Mouse (Mus musculus) midbrain, embryonic 13.5 days (tissue): ENCODE data around the gene Gm42791. TPM values are rescaled to one million over a fixed set of nuclear protein-coding genes. Genes with fewer than 3 reads are reported as not detected.

Source experiments
- ATAC-seq: fragments of 200-750 bp; cut with Nextera tagmentation; 2 replicates; pipeline ENCODE4 v1.8.0; 2017; ENCODE audit warnings: mild to moderate bottlenecking, moderate TSS enrichment, moderate library complexity
- H3K27ac ChIP-seq: fragments of 300-500 bp; sonication (generic); 2 replicates; pipeline ENCODE4 v1.5.1; 2015; ENCODE audit warnings: inconsistent platforms, mild to moderate bottlenecking, moderate library complexity
- H3K27me3 ChIP-seq: fragments of 300-500 bp; sonication (generic); 2 replicates; pipeline ENCODE4 v1.6.1; 2015; ENCODE audit warnings: mild to moderate bottlenecking, inconsistent platforms
- H3K36me3 ChIP-seq: fragments of 300-500 bp; sonication (generic); 2 replicates; pipeline ENCODE4 v1.6.1; 2015; ENCODE audit warnings: mild to moderate bottlenecking, inconsistent platforms
- H3K4me1 ChIP-seq: fragments of 300-500 bp; sonication (generic); replicated peaks from 2 replicates; pipeline ENCODE4 v1.6.1; 2015; ENCODE audit warnings: inconsistent platforms
- H3K4me2 ChIP-seq: fragments of 300-500 bp; sonication (generic); replicated peaks from 2 replicates; pipeline ENCODE4 v1.6.1; 2015; ENCODE audit warnings: moderate library complexity, mild to moderate bottlenecking, inconsistent platforms
- H3K4me3 ChIP-seq: fragments of 300-500 bp; sonication (generic); replicated peaks from 2 replicates; pipeline ENCODE4 v1.5.1; 2015; ENCODE audit warnings: mild to moderate bottlenecking, inconsistent platforms
- H3K9ac ChIP-seq: fragments of 300-500 bp; sonication (generic); replicated peaks from 2 replicates; pipeline ENCODE4 v1.6.1; 2015; ENCODE audit warnings: mild to moderate bottlenecking, inconsistent platforms
- H3K9me3 ChIP-seq: fragments of 300-500 bp; sonication (generic); 2 replicates; pipeline ENCODE4 v1.6.1; 2016; ENCODE audit warnings: mild to moderate bottlenecking, inconsistent platforms
- WGBS: fragments of 180-500 bp; shearing (Covaris S2); methylation state at CpG from one replicate; pipeline ENCODE4 v1.1.7; 2015; 5-methylcytosine and 5-hydroxymethylcytosine counted together
- polyA plus RNA-seq: library from polyadenylated mRNA; unstranded; fragments of >200 nt; fragmentation: Nextera tagmentation; extraction: Ambion mirVana; gene quantifications from 2 replicates; pipeline ENCODE4 v1.2.1, GENCODE M21; 2015

Gm42791 gene
- polyA plus RNA-seq, 1 experiment from 2014 or later: 2.0 TPM

- H3K4me2 ChIP-seq: no peak overlapping the region
- WGBS: 40% methylated on average over 9 of the region's 9 CpGs
- H3K9ac ChIP-seq: no peak overlapping the region
- H3K36me3 ChIP-seq: no peaks in the 10 kb centered on the region
- ATAC-seq: no peak
- H3K9me3 ChIP-seq: no peaks in the 10 kb centered on the region
- H3K4me3 ChIP-seq: no peak overlapping the region
- H3K4me1 ChIP-seq: peaks cover 15% of the 10 kb centered on the region
- H3K27me3 ChIP-seq: peaks cover 6% of the 10 kb centered on the region; the same call in 1 of the 2 replicates
- H3K27ac ChIP-seq: no peak overlapping the region
These were observed 36.6 kb downstream of the Gm42791 start for GRCm38 (mm10) chr5:148958355-148958754.

GRCm38 (mm10) chr5:148956898-148957535, 37.9 kb downstream of the Gm42791 start:
- no peak for ATAC-seq
- H3K36me3 ChIP-seq: no peaks in the 10 kb centered on the region
- H3K4me1 ChIP-seq: peaks cover 15% of the 10 kb centered on the region
- H3K4me3 ChIP-seq: no peak overlapping the region
- 62% methylated on average over 9 of the region's 9 CpGs for WGBS
- no peak overlapping the region for H3K9ac ChIP-seq
- no peaks in the 10 kb centered on the region for H3K9me3 ChIP-seq
- no peak overlapping the region for H3K27ac ChIP-seq
- peaks cover 6% of the 10 kb centered on the region; the same call in 1 of the 2 replicates for H3K27me3 ChIP-seq
- H3K4me2 ChIP-seq: no peak overlapping the region

DNA sequence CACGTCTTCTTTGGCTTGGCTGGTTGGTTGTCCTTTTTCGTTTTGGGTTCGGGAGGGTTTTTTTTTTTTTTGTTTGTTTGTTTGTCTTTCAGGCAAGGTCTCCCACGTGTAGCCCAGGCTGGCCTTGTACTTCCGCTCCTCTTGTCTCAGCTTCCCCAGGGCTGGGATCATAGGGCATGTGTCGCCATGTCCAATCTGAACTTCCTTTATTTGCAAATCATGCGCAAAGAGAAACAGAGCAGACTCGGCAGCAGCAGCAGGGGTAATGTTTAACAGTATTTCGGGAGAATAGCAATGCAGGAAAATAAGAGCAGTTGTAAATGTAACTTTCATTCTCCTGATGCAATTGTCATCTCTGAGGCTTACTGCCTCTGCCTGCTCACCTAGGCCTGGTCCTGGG, 38.9 kb downstream of the Gm42791 start:
- no peaks in the 10 kb centered on the region for H3K9me3 ChIP-seq

DNA sequence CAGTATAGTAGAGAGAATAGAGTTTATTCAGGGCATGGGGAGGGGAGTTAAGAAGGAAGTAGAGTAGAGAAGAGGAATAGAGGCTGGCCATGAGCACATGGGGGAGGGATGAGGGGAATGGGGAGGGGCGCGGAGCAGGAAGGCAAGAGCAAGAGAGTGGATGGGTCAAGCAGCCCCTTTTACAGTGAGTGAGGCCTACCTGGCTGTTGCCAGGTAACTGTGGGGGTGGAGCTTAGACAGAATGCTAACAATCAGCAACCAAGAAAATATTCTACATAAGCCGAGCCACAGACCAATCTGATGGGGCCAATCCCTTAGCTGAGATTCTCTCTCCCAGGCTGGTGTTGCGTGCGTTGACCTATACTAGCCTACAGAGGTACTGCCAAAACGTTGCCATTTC, 39.4 kb downstream of the Gm42791 start:
- H3K27me3 ChIP-seq: peaks cover 6% of the 10 kb centered on the region; the same call in 1 of the 2 replicates
- no peaks in the 10 kb centered on the region for H3K9me3 ChIP-seq
- H3K36me3 ChIP-seq: no peaks in the 10 kb centered on the region
- WGBS: 93% methylated on average over 6 of the region's 6 CpGs
- no peak overlapping the region for H3K4me2 ChIP-seq
- H3K4me3 ChIP-seq: no peak overlapping the region
- H3K27ac ChIP-seq: no peak overlapping the region
- no peak overlapping the region for H3K9ac ChIP-seq
- no peak for ATAC-seq
- peaks cover 15% of the 10 kb centered on the region for H3K4me1 ChIP-seq

More for the DNA sequence above, 38.9 kb downstream of the Gm42791 start:
- Histone ChIP-seq H3K27me3 (peaks cover 6% of the 10 kb centered on the region; the same call in 1 of the 2 replicates), H3K9ac (no peak overlapping the region), H3K4me3 (no peak overlapping the region), H3K27ac (no peak overlapping the region), H3K4me1 (peaks cover 15% of the 10 kb centered on the region), H3K4me2 (no peak overlapping the region), H3K36me3 (no peaks in the 10 kb centered on the region)
- no peak for ATAC-seq
- 87% methylated on average over 9 of the region's 9 CpGs for WGBS

- H3K4me2 ChIP-seq: no peak overlapping the region
- WGBS: 79% methylated on average over 22 of the region's 22 CpGs
- peaks cover 7% of the 10 kb centered on the region for H3K4me1 ChIP-seq
- H3K9me3 ChIP-seq: no peaks in the 10 kb centered on the region
- no peak overlapping the region for H3K9ac ChIP-seq
- H3K4me3 ChIP-seq: no peak overlapping the region
- H3K27me3 ChIP-seq: peaks cover 6% of the 10 kb centered on the region; the same call in 1 of the 2 replicates
- H3K27ac ChIP-seq: no peak overlapping the region
- ATAC-seq: no peak
- no peaks in the 10 kb centered on the region for H3K36me3 ChIP-seq
These were observed 40.5 kb downstream of the Gm42791 start for GRCm38 (mm10) chr5:148954314-148955060.

DNA sequence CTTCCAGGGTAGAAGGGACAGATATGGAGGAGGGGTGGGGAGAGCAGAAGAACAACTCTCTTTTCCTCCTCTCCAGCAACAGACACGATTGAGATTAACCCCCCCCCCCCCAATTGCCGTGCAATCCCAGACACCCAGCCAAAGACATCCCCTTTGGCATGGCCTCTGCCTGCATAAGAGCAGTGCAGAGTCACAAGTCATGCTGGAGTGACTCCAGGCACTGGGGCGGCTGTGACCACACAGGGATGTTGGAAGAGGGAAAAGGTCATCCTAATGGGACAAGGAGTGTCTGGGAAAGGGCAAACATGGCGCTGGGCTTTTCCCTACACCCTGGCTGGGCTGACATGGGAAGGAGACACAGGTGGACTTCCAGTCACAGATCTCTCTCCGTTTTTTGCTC, 41.8 kb downstream of the Gm42791 start:
- H3K4me3 ChIP-seq: no peak overlapping the region
- no peak overlapping the region for H3K4me2 ChIP-seq
- no peaks in the 10 kb centered on the region for H3K9me3 ChIP-seq
- no peak overlapping the region for H3K27ac ChIP-seq
- H3K4me1 ChIP-seq: no peaks in the 10 kb centered on the region
- no peaks in the 10 kb centered on the region for H3K27me3 ChIP-seq
- H3K36me3 ChIP-seq: no peaks in the 10 kb centered on the region
- no peak overlapping the region for H3K9ac ChIP-seq
- ATAC-seq: no peak
- WGBS: 82% methylated on average over 5 of the region's 5 CpGs

- 49% methylated on average over 6 of the region's 6 CpGs for WGBS
- no peak for ATAC-seq
- H3K4me1 ChIP-seq: no peaks in the 10 kb centered on the region
These were observed 42.5 kb downstream of the Gm42791 start for GRCm38 (mm10) chr5:148952419-148952818.

DNA sequence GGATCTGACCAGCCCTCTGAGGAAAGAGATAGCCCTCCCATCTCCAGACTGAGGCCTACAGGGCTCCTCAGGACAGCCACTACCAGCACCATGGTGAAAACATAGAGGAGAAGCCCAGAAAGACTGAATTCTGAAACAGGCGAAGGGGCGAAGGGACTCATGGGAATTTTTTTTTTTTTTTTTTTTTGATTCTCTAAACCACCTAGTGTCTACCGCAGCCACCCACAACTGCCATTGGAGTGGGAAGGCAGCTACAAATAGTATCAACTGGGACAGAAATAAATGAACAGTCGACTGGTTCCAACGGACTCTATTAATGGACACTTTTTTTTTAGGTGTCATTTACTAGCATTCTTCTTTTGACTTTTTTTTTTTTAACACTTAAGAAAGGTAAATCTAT, 43.6 kb downstream of the Gm42791 start:
- 97% methylated on average over 5 of the region's 5 CpGs for WGBS
- no peak overlapping the region for H3K27ac ChIP-seq

More at GRCm38 (mm10) chr5:148952419-148952818, 42.5 kb downstream of the Gm42791 start:
- Histone ChIP-seq H3K27ac (no peak overlapping the region), H3K4me2 (no peak overlapping the region), H3K27me3 (no peaks in the 10 kb centered on the region), H3K36me3 (no peaks in the 10 kb centered on the region), H3K9ac (no peak overlapping the region), H3K4me3 (no peak overlapping the region), H3K9me3 (no peaks in the 10 kb centered on the region)

DNA sequence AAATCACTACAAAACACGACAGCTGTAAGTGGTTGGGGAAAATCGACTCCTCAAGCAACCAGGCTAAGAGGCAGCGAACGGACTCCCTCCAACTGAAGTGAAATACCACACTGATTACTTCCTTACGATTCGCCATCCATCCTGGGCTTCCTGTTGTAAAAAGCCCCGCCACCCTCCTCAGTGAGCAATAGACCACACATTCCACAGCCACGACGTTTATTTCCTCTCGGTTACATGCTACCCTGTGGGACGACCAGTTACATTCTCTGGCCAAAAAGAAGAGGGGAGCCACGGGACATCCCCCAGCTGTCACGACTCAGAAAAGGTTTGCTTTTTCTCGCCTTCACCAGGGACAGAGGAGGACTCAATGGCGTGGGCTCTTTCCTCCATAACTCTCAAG, 44.9 kb downstream of the Gm42791 start:
- Histone ChIP-seq H3K4me3 (no peak overlapping the region), H3K4me1 (peaks cover 4% of the 10 kb centered on the region; the same call in 1 of the 2 replicates), H3K27me3 (no peaks in the 10 kb centered on the region), H3K9me3 (peaks cover 2% of the 10 kb centered on the region; the same call in 1 of the 2 replicates), H3K36me3 (no peaks in the 10 kb centered on the region), H3K27ac (no peak overlapping the region), H3K9ac (no peak overlapping the region), H3K4me2 (no peak overlapping the region)
- no peak for ATAC-seq
- whole genome bisulfite sequencing: 76% methylated on average over 15 of the region's 15 CpGs

More for the DNA sequence above, 43.6 kb downstream of the Gm42791 start:
- no peak for ATAC-seq
- Histone ChIP-seq H3K9me3 (peaks cover 2% of the 10 kb centered on the region; the same call in 1 of the 2 replicates), H3K4me2 (no peak overlapping the region), H3K4me3 (no peak overlapping the region), H3K9ac (no peak overlapping the region), H3K4me1 (no peaks in the 10 kb centered on the region), H3K27me3 (no peaks in the 10 kb centered on the region), H3K36me3 (no peaks in the 10 kb centered on the region)

DNA sequence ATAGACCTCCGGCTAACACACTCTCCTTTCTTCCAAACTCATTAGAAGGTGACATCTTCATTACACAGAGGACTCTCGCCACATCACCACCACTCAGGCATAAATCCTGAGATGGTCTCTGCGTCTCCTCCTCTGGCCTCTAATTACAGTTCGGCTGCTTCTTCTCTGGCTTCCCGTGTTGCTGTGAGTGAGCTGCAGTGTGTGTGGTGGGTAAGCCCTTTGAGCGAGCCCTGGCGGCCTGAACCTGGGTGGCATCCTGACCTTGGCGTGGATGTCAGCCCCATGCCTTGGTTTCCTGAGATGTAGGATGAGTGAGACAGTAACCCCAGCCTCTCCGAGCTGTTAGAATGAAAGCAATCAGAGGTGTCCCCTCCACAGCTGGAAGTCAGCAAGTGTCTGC, 46.4 kb downstream of the Gm42791 start:
- Histone ChIP-seq H3K9ac (no peak overlapping the region), H3K27ac (no peak overlapping the region), H3K4me1 (peaks cover 7% of the 10 kb centered on the region), H3K36me3 (no peaks in the 10 kb centered on the region), H3K4me3 (no peak overlapping the region), H3K9me3 (peaks cover 2% of the 10 kb centered on the region; the same call in 1 of the 2 replicates), H3K27me3 (no peaks in the 10 kb centered on the region), H3K4me2 (no peak overlapping the region)
- no peak for ATAC-seq
- WGBS: 82% methylated on average over 9 of the region's 9 CpGs

GRCm38 (mm10) chr5:148947412-148947811, 47.5 kb downstream of the Gm42791 start:
- no peaks in the 10 kb centered on the region for H3K27me3 ChIP-seq
- peaks cover 7% of the 10 kb centered on the region for H3K4me1 ChIP-seq
- no peaks in the 10 kb centered on the region for H3K36me3 ChIP-seq
- peaks cover 2% of the 10 kb centered on the region; the same call in 1 of the 2 replicates for H3K9me3 ChIP-seq
- H3K27ac ChIP-seq: no peak overlapping the region
- no peak overlapping the region for H3K4me2 ChIP-seq
- H3K9ac ChIP-seq: no peak overlapping the region
- no peak for ATAC-seq
- WGBS: 76% methylated on average over 4 of the region's 4 CpGs
- H3K4me3 ChIP-seq: no peak overlapping the region

DNA sequence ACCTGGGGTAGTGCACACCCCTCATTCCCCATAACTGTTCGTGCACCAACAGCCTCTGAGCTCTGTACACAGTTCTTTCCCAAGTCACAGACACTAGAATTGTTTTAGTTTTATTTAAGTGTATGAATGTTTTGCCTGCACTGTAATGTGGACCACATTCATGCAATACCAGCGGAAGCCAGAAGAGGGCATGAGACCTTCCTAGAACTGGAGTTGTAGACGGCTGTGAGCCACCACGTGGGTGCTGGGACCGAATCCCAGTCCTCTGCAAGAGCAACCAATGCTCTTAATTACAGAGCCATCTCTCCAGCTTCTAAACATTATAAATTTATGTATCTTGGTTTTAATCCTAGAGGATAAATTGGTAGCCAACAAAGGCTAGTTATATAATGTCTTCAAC, 48.2 kb downstream of the Gm42791 start:
- no peaks in the 10 kb centered on the region for H3K36me3 ChIP-seq
- H3K4me1 ChIP-seq: peaks cover 7% of the 10 kb centered on the region
- no peak overlapping the region for H3K9ac ChIP-seq
- no peak overlapping the region for H3K27ac ChIP-seq
- WGBS: 79% methylated on average over 5 of the region's 5 CpGs
- H3K9me3 ChIP-seq: peaks cover 2% of the 10 kb centered on the region; the same call in 1 of the 2 replicates
- no peaks in the 10 kb centered on the region for H3K27me3 ChIP-seq
- H3K4me3 ChIP-seq: no peak overlapping the region
- H3K4me2 ChIP-seq: no peak overlapping the region
- no peak for ATAC-seq
